Mouse (Mus musculus): Measurements from ENCODE around the gene Col24a1. TPM values are rescaled to one million over a fixed set of nuclear protein-coding genes. Genes with fewer than 3 reads are reported as not detected.
A peak's percentile ranks its signal among the peaks of the same experiment; 100 is the strongest.
"Not testable (repeated sequence)": the region's sequence is repeated elsewhere in the genome, so short reads cannot be mapped to it uniquely, and the experiment has no call there.

The Col24a1 gene
- total RNA-seq, 2 experiments from 2014 or later, result 5.3 to 5.5 TPM

GRCm38 (mm10) chr3:145438352-145438751 is 146.1 kb downstream of the Col24a1 start:
- no peak for DNase-seq (ENCODE audit: low spot score in 2 of 2)
- intact Hi-C loops (cut with DNase I), result no loop called here

DNA sequence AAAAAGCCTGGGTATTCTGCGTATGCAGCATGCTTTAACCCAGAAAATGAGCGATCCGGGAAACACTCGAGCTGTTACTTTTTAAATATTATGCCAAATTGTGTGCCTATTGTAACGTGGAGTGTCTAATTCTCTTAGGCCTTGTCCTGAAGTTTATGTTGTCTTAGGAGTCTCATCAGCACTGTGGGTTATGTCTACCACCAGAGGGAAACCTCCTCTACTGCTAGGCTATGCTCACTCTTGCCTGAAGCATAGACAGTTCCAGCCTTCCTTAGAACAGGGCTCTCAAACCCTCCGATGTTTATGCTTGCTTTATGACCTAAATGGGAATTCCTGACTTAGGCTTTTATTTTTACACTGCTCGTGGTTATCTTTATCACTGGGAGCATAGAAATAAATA is 146.8 kb downstream of the Col24a1 start:
- intact Hi-C loops (cut with DNase I), result no loop called here
- DNase-seq (ENCODE audit: low spot score in 2 of 2), result peak in 1 of 2 experiments; percentile 7

GRCm38 (mm10) chr3:145440993-145441392 is 148.7 kb downstream of the Col24a1 start:
- intact Hi-C loops (cut with DNase I), result no loop called here
- DNase-seq (ENCODE audit: low spot score in 2 of 2), result no peak

DNA sequence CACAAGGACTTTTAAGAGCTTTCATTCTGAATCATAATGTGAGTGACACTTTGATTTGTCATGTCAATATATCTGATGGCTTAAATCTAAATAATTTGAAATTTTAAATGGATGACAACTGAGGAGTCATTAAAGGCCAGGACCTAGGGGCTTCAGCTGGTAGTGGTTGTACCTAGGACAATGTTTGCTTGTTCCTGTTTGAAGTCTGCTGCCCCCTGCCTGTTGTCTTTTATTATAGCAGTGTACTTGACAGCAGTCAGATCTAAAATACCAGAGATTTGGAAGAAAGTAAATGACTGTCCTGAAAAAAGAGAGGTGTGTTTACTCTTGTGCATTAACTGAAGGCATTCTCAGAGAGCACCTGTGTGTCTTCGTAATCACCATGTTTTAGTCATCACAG is 150.0 kb downstream of the Col24a1 start:
- intact Hi-C loops (cut with DNase I), result no loop called here

DNA sequence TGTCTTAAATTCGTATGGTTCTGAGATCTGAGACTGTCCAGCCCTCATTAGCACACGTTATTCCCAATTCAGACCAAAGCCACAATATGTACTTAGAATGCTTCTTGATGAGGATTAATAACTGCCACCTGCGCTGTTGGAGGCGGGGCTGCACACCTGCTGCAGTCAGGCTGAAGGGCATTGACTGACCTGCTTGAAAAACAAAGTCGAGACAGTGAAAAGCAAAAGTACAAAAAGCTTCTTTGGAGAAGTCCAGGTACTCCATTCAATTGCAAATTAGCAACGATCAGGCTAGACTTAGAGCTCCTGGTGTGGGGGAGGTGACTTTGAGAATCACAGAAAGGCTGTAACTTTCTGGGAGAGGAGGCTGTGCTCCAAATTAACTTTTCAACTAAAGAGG is 150.9 kb downstream of the Col24a1 start:
- DNase-seq (ENCODE audit: low spot score in 2 of 2); intact Hi-C loops (cut with DNase I): not testable (repeated sequence)

More for the DNA sequence above, 150.0 kb downstream of the Col24a1 start:
- peak in 1 of 2 experiments; percentile 34 for DNase-seq (ENCODE audit: low spot score in 2 of 2)

DNA sequence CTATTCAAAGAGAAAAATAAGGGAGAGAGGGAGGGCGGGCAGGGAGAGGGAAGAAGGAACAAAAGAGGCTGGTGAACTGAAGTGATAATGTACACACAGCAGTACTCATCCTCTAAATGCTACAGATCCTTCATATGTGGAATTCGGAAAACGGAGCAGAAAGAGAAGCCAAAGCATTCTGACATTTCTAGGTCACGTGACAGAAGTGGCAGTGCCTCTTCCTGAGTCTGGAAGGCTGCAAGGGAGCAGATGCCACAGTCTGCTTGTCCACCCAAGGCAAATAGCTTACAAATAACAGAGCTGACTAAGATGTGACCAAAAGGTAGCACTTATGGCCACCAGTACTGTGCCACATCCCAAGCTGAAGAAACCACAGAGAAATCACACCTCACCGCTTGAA is 164.8 kb downstream of the Col24a1 start:
- no peak for DNase-seq (ENCODE audit: low spot score in 2 of 2)
- intact Hi-C loops (cut with DNase I), result no loop called here

GRCm38 (mm10) chr3:145462351-145462750 is 170.1 kb downstream of the Col24a1 start:
- intact Hi-C loops (cut with DNase I), result no loop called here

DNA sequence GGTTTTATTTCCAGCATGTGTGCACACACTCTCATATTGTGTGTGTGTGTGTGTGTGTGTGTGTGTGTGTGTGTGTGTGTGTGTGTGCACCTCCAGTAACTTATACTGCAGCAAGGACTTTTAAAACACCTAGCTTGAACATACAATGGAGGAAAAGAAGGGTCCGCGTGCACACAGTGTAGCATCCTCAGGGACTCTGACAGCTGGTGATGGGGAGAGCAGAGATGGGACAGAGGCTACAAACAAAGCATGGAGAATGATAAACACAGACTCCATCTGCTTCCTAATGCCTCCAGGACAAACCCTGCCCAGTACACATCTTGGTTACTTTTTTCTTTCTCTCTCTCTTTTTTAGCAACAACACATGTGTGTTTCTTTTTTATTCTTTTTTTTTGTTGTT is 171.5 kb downstream of the Col24a1 start:
- intact Hi-C loops (cut with DNase I), result no loop called here

More at GRCm38 (mm10) chr3:145462351-145462750, 170.1 kb downstream of the Col24a1 start:
- no peak for DNase-seq (ENCODE audit: low spot score in 2 of 2)

GRCm38 (mm10) chr3:145471094-145471493 is 178.8 kb downstream of the Col24a1 start:
- intact Hi-C loops (cut with DNase I), result no loop called here
- DNase-seq (ENCODE audit: low spot score in 2 of 2), result no peak

More for the DNA sequence above, 171.5 kb downstream of the Col24a1 start:
- no peak for DNase-seq (ENCODE audit: low spot score in 2 of 2)

DNA sequence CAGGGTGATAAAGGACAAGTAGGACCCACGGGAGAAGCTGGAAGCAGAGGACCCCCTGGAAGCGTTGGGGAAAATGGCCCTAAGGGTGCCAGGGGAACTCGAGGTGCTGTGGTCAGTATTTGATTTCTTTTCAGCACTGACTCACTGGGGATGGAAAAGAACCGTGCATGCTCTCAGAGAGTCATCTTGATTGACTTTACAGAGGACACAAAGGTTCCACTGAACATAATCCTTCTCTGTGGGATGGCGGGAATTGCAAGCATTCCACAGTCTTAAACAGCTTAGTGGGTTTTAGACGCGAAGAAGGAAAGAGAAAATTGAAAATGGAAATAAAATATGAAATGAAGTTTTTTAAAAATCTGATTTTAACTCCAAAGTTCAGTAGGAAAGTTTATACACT is 181.9 kb downstream of the Col24a1 start:
- intact Hi-C loops (cut with DNase I), result no loop called here
- no peak for DNase-seq (ENCODE audit: low spot score in 2 of 2)

DNA sequence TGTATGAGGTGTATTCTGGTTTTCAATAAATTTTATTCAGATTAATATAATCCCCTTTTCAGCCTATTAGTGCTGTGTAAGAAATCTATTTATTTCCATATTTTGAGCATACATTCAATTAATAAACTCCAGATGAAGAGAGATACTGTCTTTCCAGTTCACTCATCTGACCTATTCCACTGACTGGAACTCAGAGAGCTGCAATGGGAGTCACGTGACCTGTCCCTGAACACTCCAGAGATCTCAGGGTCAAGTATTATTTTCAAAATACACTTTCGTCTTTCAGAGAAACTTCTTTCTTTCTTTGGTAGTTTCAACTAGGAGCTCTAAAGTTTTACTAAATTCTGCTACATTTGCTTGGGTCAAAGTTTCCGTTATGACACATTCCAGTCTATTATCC is 184.4 kb downstream of the Col24a1 start:
- intact Hi-C loops (cut with DNase I), result no loop called here
- no peak for DNase-seq (ENCODE audit: low spot score in 2 of 2)

GRCm38 (mm10) chr3:145477074-145477473 is 184.8 kb downstream of the Col24a1 start:
- no peak for DNase-seq (ENCODE audit: low spot score in 2 of 2)
- intact Hi-C loops (cut with DNase I), result no loop called here

- DNase-seq (ENCODE audit: low spot score in 2 of 2), result no peak
- intact Hi-C loops (cut with DNase I), result no loop called here
These were observed 186.2 kb downstream of the Col24a1 start for GRCm38 (mm10) chr3:145478446-145478845.

GRCm38 (mm10) chr3:145490279-145490678 is 198.0 kb downstream of the Col24a1 start:
- no peak for DNase-seq (ENCODE audit: low spot score in 2 of 2)
- intact Hi-C loops (cut with DNase I), result no loop called here

DNA sequence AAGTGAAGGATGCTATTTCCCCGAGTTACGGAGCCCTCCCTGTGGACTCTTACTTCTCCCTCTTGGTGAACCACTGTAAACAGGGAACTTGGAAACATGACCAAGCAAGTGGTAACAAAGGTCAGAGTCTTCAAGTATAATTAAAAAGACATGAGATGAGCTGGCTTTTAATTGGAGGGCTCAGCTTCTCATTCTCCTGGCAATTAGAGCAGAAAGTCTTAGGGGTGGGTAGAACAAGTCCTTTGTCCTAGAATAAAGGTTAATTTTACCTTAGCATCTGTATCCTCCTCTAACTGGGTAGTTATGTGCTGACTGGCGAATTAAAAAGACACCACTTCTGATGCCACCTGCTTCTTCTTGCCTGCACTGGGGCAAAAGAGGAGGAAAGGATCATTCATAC is 199.1 kb downstream of the Col24a1 start:
- no peak for DNase-seq (ENCODE audit: low spot score in 2 of 2)
- intact Hi-C loops (cut with DNase I), result no loop called here

GRCm38 (mm10) chr3:145498127-145498526 is 205.9 kb downstream of the Col24a1 start:
- intact Hi-C loops (cut with DNase I), result no loop called here
- DNase-seq (ENCODE audit: low spot score in 2 of 2), result no peak

DNA sequence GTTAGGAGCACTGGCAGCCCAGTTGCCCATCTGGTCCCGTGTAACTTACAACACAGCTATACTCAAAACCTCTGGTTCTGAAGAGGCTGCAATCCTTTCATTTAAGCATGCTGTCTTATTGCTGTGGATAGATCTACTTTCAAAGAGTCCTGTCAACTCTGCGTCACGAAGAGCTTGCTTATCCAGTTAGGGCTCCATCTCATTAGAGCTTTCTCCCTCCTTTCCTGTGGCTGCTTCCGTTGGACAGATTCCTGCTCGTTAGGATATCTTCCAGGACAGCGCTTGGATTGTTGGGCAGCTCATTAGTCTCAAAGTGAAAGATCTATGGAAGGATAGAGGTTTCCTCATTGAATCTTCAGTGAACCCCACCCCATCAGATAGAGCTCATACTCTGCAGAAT is 206.6 kb downstream of the Col24a1 start:
- DNase-seq (ENCODE audit: low spot score in 2 of 2), result no peak
- intact Hi-C loops (cut with DNase I), result no loop called here

- intact Hi-C loops (cut with DNase I), result no loop called here
- DNase-seq (ENCODE audit: low spot score in 2 of 2), result no peak
These were observed 212.6 kb downstream of the Col24a1 start for GRCm38 (mm10) chr3:145504830-145505229.

DNA sequence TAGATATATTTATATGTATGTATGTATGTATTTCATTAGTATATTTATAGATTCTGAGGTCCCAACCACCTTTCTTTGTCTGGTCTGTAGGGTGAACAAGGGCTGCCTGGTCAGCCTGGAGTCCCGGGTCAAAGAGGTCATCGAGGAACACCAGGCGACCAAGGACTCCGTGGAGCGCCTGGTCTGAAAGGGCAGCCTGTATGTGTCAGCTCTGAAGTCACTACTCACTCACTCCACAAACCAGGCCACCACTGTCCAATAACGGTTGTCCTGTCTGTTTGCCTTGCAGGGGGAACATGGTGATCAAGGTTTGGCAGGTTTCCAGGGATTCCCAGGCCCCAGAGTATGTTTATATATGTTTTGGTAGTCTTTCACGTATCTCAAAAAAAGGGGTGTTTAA is 216.3 kb downstream of the Col24a1 start:
- DNase-seq (ENCODE audit: low spot score in 2 of 2), result no peak
- intact Hi-C loops (cut with DNase I), result no loop called here

DNA sequence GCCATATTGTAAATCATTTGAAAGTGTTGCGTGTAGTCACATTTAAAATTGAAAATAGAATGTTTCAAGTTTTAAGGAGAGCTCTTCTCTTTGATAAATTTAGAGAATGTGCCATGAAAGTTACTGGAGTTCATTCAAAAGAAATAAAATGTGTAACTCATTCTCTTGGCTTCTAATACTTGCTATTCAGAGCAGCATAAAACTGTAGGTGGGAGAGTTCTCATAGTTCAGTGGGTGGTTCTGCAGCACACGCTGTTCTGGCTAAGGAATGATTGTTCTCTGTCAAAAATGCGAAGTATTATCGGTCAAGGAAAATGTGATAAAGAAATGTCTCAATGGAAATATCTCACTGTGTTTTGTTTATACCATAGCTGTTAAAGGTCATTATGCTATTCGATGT is 221.9 kb downstream of the Col24a1 start:
- intact Hi-C loops (cut with DNase I), result no loop called here
- peak in 1 of 2 experiments; percentile 2 for DNase-seq (ENCODE audit: low spot score in 2 of 2)

GRCm38 (mm10) chr3:145521528-145522080 is 229.3 kb downstream of the Col24a1 start:
- DNase-seq (ENCODE audit: low spot score in 2 of 2), result no peak

GRCm38 (mm10) chr3:145522311-145522710 is 230.0 kb downstream of the Col24a1 start:
- no peak for DNase-seq (ENCODE audit: low spot score in 2 of 2)
- intact Hi-C loops (cut with DNase I), result no loop called here

More at GRCm38 (mm10) chr3:145521528-145522080, 229.3 kb downstream of the Col24a1 start:
- intact Hi-C loops (cut with DNase I), result no loop called here
